Mouse (Mus musculus): ENCODE measurements around the gene Cox19. TPM values are rescaled to one million over a fixed set of nuclear protein-coding genes. Genes with fewer than 3 reads are reported as not detected.

Cox19 gene
- polyA plus RNA-seq, 1 experiment from 2014 or later, result 68.5 TPM

DNA sequence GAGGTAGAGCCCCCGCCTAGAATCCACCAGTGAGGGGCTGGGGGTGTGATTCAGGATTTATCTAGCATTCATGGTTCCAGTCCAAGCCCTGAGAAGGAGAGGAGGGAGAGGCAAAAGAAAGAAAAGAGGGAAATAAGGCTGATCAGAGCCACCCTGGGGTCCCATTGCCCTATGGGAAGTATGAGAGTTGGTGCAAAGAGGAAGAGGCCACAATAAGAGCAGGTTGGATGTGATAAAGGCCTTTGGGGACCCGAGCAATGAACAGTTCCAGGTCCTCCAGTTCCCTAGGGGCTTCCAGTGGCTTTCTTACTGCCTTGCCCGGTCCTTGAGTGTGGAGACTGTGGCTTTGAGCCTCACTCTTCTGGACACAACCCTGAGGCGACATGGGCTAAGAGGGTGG is 63.4 kb downstream of the Cox19 start:
- no peak overlapping the region for H3K4me3 ChIP-seq (replicated peaks)
- ATAC-seq (ENCODE audit: low read depth), result no peak
- H3K9ac ChIP-seq, result no peak overlapping the region
- 0 out of 2 replicates have a peak, but pooled peaks cover 5% of the 10 kb centered on the region for H3K9me3 ChIP-seq (replicated peaks)
- no peak for DNase-seq
- peaks cover 42% of the 10 kb centered on the region for H3K4me1 ChIP-seq (replicated peaks)
- H3K36me3 ChIP-seq, result no peaks in the 10 kb centered on the region
- peak overlapping the region; percentile 20; the same call in 1 of the 2 replicates for H3K4me2 ChIP-seq
- no peaks in the 10 kb centered on the region for H3K27me3 ChIP-seq
- WGBS (ENCODE audit: insufficient replicate concordance), result 57% methylated on average over 4 of the region's 4 CpGs
- peak overlapping the region; percentile 67 for H3K27ac ChIP-seq

DNA sequence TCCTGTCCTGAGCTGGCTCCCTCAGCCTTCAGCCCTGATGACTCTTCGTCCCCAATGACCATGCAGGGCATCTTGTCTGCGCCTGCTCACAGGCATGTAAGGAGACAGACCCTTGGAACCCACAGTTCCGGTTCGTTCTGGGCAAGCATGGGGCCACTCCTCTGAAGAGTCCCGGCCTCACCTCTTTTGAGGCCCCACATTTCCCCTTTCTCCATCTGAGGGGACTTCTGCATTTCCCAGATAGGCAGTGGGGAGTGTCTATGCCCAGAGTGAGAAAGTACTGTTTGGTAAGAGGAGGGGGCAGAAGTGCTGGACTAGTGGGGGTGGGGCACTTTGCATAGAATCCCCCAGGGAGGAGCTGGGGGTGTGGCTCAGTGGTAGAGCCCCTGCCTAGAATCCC is 64.1 kb downstream of the Cox19 start:
- H3K9me3 ChIP-seq (replicated peaks), result 0 out of 2 replicates have a peak, but pooled peaks cover 5% of the 10 kb centered on the region
- no peak overlapping the region for H3K9ac ChIP-seq
- H3K36me3 ChIP-seq, result no peaks in the 10 kb centered on the region
- H3K27ac ChIP-seq, result peak overlapping the region; percentile 67
- peaks cover 42% of the 10 kb centered on the region for H3K4me1 ChIP-seq (replicated peaks)
- peak overlapping the region; percentile 20; the same call in 1 of the 2 replicates for H3K4me2 ChIP-seq
- WGBS (ENCODE audit: insufficient replicate concordance), result 14% methylated on average over 5 of the region's 5 CpGs
- no peak overlapping the region for H3K4me3 ChIP-seq (replicated peaks)
- DNase-seq, result peak; percentile 51
- no peaks in the 10 kb centered on the region for H3K27me3 ChIP-seq
- ATAC-seq (ENCODE audit: low read depth), result peak; percentile 75

MicroRNA genes within 50 kb of the gene (microRNA counts, 519-probe panel; counts per million panel counts)
- microRNA mmu-miR-339-3p (114 counts per million), microRNA mmu-miR-339-5p (114 counts per million)

Small RNA genes lying within 50 kb of the gene (microRNA-seq; reads per million reads assigned to microRNA genes)
- 1,050 reads per million, percentile 76 among the genes with 10 or more reads in this experiment for gene Mir339

Other genes with a start within 250 kb of the Cox19 start
- 2.5 and 2.6 TPM in 2 replicates for gene Prkar1b, start 201.4 kb downstream of the Cox19 start, polyA plus RNA-seq (2015; fragmentation: Nextera tagmentation; extraction: Ambion mirVana)
- 2.4 and 3.6 TPM in 2 replicates for gene Dnaaf5, start 201.2 kb downstream of the Cox19 start, polyA plus RNA-seq (2015; fragmentation: Nextera tagmentation; extraction: Ambion mirVana)
- gene Sun1, start 150.8 kb downstream of the Cox19 start, polyA plus RNA-seq (2015; fragmentation: Nextera tagmentation; extraction: Ambion mirVana), result 20.9 and 23.7 TPM in 2 replicates
- 135 and 141 TPM in 2 replicates for gene Get4, start 99.1 kb downstream of the Cox19 start, polyA plus RNA-seq (2015; fragmentation: Nextera tagmentation; extraction: Ambion mirVana)
- gene Adap1, start 25.8 kb downstream of the Cox19 start, polyA plus RNA-seq (2015; fragmentation: Nextera tagmentation; extraction: Ambion mirVana), result 2.6 and 3.3 TPM in 2 replicates
- not detected in 2 replicates for gene Cyp2w1, start 1.2 kb upstream of the Cox19 start, polyA plus RNA-seq (2015; fragmentation: Nextera tagmentation; extraction: Ambion mirVana)
- gene Gpr146, start 26.3 kb upstream of the Cox19 start, polyA plus RNA-seq (2015; fragmentation: Nextera tagmentation; extraction: Ambion mirVana), result 18.8 and 20.2 TPM in 2 replicates
- gene C130050O18Rik, start 53.9 kb upstream of the Cox19 start, polyA plus RNA-seq (2015; fragmentation: Nextera tagmentation; extraction: Ambion mirVana), result 0.89 and 1.1 TPM in 2 replicates
- gene Gper1, start 71.7 kb upstream of the Cox19 start, polyA plus RNA-seq (2015; fragmentation: Nextera tagmentation; extraction: Ambion mirVana), result 0.17 and 0.31 TPM in 2 replicates
- gene 3110082I17Rik, start 109.1 kb upstream of the Cox19 start, polyA plus RNA-seq (2015; fragmentation: Nextera tagmentation; extraction: Ambion mirVana), result 26.2 and 26.4 TPM in 2 replicates
- 2.0 and 2.8 TPM in 2 replicates for gene Zfand2a, start 133.1 kb upstream of the Cox19 start, polyA plus RNA-seq (2015; fragmentation: Nextera tagmentation; extraction: Ambion mirVana)
- gene Uncx, start 192.1 kb upstream of the Cox19 start, polyA plus RNA-seq (2015; fragmentation: Nextera tagmentation; extraction: Ambion mirVana), result not detected in 2 replicates

All from liver, embryonic 13.5 days (tissue).